Mouse (Mus musculus): ENCODE data around the gene H2al2a. TPM values are rescaled to one million over a fixed set of nuclear protein-coding genes. Genes with fewer than 3 reads are reported as not detected.

Gene H2al2a
- polyA plus RNA-seq, 1 experiment from 2014 or later: not detected

GRCm38 (mm10) chr2:17975601-17976327, 21.0 kb downstream of the H2al2a start:
- Histone ChIP-seq H3K9me3 (ENCODE audit: low read depth, low read length) (no peaks in the 10 kb centered on the region), H3K4me1 (ENCODE audit: insufficient read depth) (peaks cover 16% of the 10 kb centered on the region), H3K27me3 (ENCODE audit: insufficient read depth, low read length) (no peaks in the 10 kb centered on the region), H3K4me3 (ENCODE audit: low read depth, low read length) (no peak overlapping the region), H3K4me2 (no peak overlapping the region), H3K27ac (ENCODE audit: low read depth) (peak overlapping the region; percentile 50), H3K9ac (no peak overlapping the region), H3K36me3 (ENCODE audit: insufficient read depth) (no peaks in the 10 kb centered on the region)
- ATAC-seq (ENCODE audit: insufficient read depth): peak; percentile 60; the same call in 1 of the 2 replicates
- TF ChIP-seq CTCF (IDR thresholded peaks at IDR 0.05; ENCODE audit: low read depth): no peak
- peak; percentile 64 for DNase-seq
- 18% methylated on average over 4 of the region's 4 CpGs for WGBS

GRCm38 (mm10) chr2:17973868-17974440, 22.8 kb downstream of the H2al2a start:
- 30% methylated on average over 2 of the region's 2 CpGs for WGBS
- DNase-seq (peak; percentile 54), ATAC-seq (ENCODE audit: insufficient read depth) (peak; percentile 61; the same call in 1 of the 2 replicates)
- Histone ChIP-seq H3K27me3 (ENCODE audit: insufficient read depth, low read length) (no peaks in the 10 kb centered on the region), H3K36me3 (ENCODE audit: insufficient read depth) (no peaks in the 10 kb centered on the region), H3K9me3 (ENCODE audit: low read depth, low read length) (no peaks in the 10 kb centered on the region), H3K4me1 (ENCODE audit: insufficient read depth) (peaks cover 16% of the 10 kb centered on the region), H3K4me3 (ENCODE audit: low read depth, low read length) (no peak overlapping the region), H3K27ac (ENCODE audit: low read depth) (no peak overlapping the region), H3K9ac (no peak overlapping the region), H3K4me2 (no peak overlapping the region)
- no peak for TF ChIP-seq CTCF (IDR thresholded peaks at IDR 0.05; ENCODE audit: low read depth)

DNA sequence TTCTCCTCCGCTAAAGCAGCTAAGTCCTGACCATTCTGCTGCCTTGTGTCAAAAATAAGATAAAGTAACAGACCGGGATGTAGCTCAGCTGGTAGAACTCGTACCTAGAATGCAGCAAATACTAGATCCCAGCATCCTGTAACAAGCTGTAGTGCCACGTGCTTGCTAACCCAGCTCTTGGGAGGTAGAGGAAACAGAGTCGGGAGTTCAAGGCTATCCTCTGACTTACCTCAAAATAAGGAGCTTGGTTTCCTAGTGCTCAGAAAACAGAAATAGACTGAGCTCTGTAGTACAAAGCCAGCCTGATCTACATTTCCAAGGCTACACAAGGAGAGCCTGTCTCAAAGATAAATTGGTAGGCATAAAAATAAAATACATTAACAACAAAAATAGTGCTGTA, 23.5 kb downstream of the H2al2a start:
- Histone ChIP-seq H3K4me1 (ENCODE audit: insufficient read depth) (peaks cover 16% of the 10 kb centered on the region), H3K9ac (no peak overlapping the region), H3K9me3 (ENCODE audit: low read depth, low read length) (no peaks in the 10 kb centered on the region), H3K36me3 (ENCODE audit: insufficient read depth) (no peaks in the 10 kb centered on the region), H3K4me3 (ENCODE audit: low read depth, low read length) (no peak overlapping the region), H3K27me3 (ENCODE audit: insufficient read depth, low read length) (no peaks in the 10 kb centered on the region), H3K27ac (ENCODE audit: low read depth) (no peak overlapping the region; the same call in 1 of the 2 replicates), H3K4me2 (no peak overlapping the region)
- no peak for ATAC-seq (ENCODE audit: insufficient read depth)
- DNase-seq: peak; percentile 43
- TF ChIP-seq CTCF (IDR thresholded peaks at IDR 0.05; ENCODE audit: low read depth): no peak
- WGBS: 62% methylated on average over 5 of the region's 5 CpGs

- Histone ChIP-seq H3K27me3 (ENCODE audit: insufficient read depth, low read length) (no peaks in the 10 kb centered on the region), H3K4me1 (ENCODE audit: insufficient read depth) (peaks cover 16% of the 10 kb centered on the region), H3K36me3 (ENCODE audit: insufficient read depth) (no peaks in the 10 kb centered on the region), H3K9me3 (ENCODE audit: low read depth, low read length) (no peaks in the 10 kb centered on the region), H3K4me3 (ENCODE audit: low read depth, low read length) (no peak overlapping the region), H3K9ac (no peak overlapping the region), H3K27ac (ENCODE audit: low read depth) (no peak overlapping the region), H3K4me2 (no peak overlapping the region)
- ATAC-seq (ENCODE audit: insufficient read depth): no peak
- WGBS: 91% methylated on average over 2 of the region's 2 CpGs
- DNase-seq: no peak
- no peak for TF ChIP-seq CTCF (IDR thresholded peaks at IDR 0.05; ENCODE audit: low read depth)
Observed at GRCm38 (mm10) chr2:17972843-17973242, 23.9 kb downstream of the H2al2a start.

DNA sequence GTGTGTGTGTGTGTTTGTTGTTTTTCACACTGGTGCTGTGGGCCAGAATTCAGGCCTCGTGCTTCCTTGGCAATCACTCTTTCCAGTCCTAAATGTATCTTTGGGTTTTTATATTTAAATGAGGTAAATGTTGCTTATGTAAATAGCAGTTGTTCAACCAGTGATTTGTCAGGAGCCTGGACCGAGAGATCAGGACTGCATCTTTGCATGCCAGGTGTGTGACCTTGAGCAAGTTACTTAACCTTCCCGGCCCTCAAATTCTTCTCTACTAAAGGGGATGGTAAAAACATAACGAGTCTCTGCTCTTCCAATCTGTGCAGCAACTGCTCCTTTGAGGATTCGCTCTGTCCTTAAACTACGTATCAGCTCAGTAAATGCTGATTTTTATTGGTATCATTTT, 25.4 kb downstream of the H2al2a start:
- H3K4me1 ChIP-seq (ENCODE audit: insufficient read depth): peaks cover 16% of the 10 kb centered on the region
- no peak overlapping the region for H3K27ac ChIP-seq (ENCODE audit: low read depth)
- no peak for DNase-seq
- no peak overlapping the region for H3K4me2 ChIP-seq
- TF ChIP-seq CTCF (IDR thresholded peaks at IDR 0.05; ENCODE audit: low read depth): no peak
- no peak for ATAC-seq (ENCODE audit: insufficient read depth)
- no peaks in the 10 kb centered on the region for H3K9me3 ChIP-seq (ENCODE audit: low read depth, low read length)
- no peak overlapping the region for H3K9ac ChIP-seq
- H3K36me3 ChIP-seq (ENCODE audit: insufficient read depth): no peaks in the 10 kb centered on the region
- H3K27me3 ChIP-seq (ENCODE audit: insufficient read depth, low read length): no peaks in the 10 kb centered on the region
- no peak overlapping the region for H3K4me3 ChIP-seq (ENCODE audit: low read depth, low read length)
- 74% methylated on average over 6 of the region's 6 CpGs for WGBS

GRCm38 (mm10) chr2:17970662-17971061, 26.1 kb downstream of the H2al2a start:
- H3K4me3 ChIP-seq (ENCODE audit: low read depth, low read length): no peak overlapping the region

GRCm38 (mm10) chr2:17970187-17970586, 26.6 kb downstream of the H2al2a start:
- H3K36me3 ChIP-seq (ENCODE audit: insufficient read depth): no peaks in the 10 kb centered on the region
- DNase-seq: peak; percentile 42
- TF ChIP-seq CTCF (IDR thresholded peaks at IDR 0.05; ENCODE audit: low read depth): no peak
- no peak overlapping the region for H3K9ac ChIP-seq
- H3K9me3 ChIP-seq (ENCODE audit: low read depth, low read length): no peaks in the 10 kb centered on the region
- no peak overlapping the region for H3K4me2 ChIP-seq
- H3K27ac ChIP-seq (ENCODE audit: low read depth): no peak overlapping the region
- ATAC-seq (ENCODE audit: insufficient read depth): peak; percentile 53; the same call in 1 of the 2 replicates
- no peak overlapping the region for H3K4me3 ChIP-seq (ENCODE audit: low read depth, low read length)
- H3K27me3 ChIP-seq (ENCODE audit: insufficient read depth, low read length): no peaks in the 10 kb centered on the region
- peaks cover 9% of the 10 kb centered on the region; the same call in 1 of the 2 replicates for H3K4me1 ChIP-seq (ENCODE audit: insufficient read depth)

More at GRCm38 (mm10) chr2:17970662-17971061, 26.1 kb downstream of the H2al2a start:
- DNase-seq (no peak), ATAC-seq (ENCODE audit: insufficient read depth) (no peak)
- no peaks in the 10 kb centered on the region for H3K36me3 ChIP-seq (ENCODE audit: insufficient read depth)
- H3K9ac ChIP-seq: no peak overlapping the region
- no peak overlapping the region for H3K27ac ChIP-seq (ENCODE audit: low read depth)
- peaks cover 12% of the 10 kb centered on the region for H3K4me1 ChIP-seq (ENCODE audit: insufficient read depth)
- TF ChIP-seq CTCF (IDR thresholded peaks at IDR 0.05; ENCODE audit: low read depth): no peak
- 48% methylated on average over 1 of the region's 1 CpGs for WGBS
- no peaks in the 10 kb centered on the region for H3K27me3 ChIP-seq (ENCODE audit: insufficient read depth, low read length)
- H3K9me3 ChIP-seq (ENCODE audit: low read depth, low read length): no peaks in the 10 kb centered on the region
- no peak overlapping the region for H3K4me2 ChIP-seq
